Mouse (Mus musculus): ENCODE data around the gene Vmn1r52.
"Not testable (repeated sequence)": the region's sequence is repeated elsewhere in the genome, so short reads cannot be mapped to it uniquely, and the experiment has no call there.

The Vmn1r52 gene

DNA sequence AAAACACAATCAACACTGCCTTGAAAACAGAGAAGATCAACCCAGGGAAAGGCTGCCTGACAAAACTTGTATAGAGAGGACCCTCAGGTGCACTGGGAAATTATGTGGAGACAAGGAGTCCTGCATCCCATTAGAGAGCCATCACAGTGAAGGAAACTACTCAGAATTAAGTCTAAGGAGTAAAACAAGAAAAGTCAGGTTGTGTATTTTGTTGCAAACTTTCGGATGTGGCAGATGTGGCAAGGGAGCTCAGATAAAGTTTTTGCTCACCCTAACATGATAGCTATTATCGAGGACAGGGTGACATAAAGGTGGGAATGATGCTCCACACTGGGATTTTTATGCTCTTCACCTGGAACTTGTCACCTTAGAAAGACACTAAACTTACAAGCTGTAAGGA is at the start of gene Vmn1r52:
TSS of gene Vmn1r52 (plus strand) at position 301 of the 400 bp plus-strand sequence.
- no peak for DNase-seq

DNA sequence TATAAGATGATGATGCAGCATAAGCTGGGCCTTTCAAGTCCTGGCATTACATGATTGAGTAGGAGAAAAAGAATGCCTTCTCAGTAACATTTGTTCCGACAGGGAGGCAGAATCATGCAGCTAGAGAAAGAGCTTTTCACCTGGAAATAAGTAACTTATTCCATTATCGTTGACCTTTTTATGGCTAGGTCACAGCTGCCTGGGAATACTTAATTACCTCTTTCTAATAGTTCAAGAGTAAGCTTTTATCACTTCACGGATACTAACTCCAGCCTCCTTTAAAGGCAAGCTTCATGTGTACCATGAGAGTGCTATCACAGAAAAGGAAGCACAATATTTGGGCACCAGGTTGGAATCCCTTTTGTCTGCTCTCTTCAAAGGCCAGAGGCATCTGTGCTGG is 14.5 kb upstream of the Vmn1r52 start:
- DNase-seq: no peak

DNA sequence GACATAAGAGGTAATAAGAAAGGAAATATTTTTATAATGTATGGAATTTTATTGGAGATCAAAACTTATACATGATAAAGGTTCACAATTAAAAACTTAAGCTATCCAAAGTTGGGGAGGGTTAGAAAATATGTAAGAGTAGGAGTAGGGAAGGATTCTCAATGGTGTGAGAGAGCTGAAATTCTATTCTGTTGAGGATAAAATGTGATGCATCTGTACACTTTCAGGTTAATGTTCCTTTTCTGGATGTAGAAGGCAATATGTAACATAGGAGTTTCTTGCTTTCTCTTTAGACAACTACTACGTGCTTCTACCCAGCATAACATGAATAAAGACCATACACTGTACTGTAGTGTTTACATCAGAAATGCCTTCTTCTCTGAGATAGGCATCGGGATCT is 27.9 kb downstream of the Vmn1r52 start, which contains the start of gene V1ra8:
TSS of gene V1ra8 (plus strand) at position 301 of the 400 bp plus-strand sequence.
- DNase-seq: not testable (repeated sequence)

DNA sequence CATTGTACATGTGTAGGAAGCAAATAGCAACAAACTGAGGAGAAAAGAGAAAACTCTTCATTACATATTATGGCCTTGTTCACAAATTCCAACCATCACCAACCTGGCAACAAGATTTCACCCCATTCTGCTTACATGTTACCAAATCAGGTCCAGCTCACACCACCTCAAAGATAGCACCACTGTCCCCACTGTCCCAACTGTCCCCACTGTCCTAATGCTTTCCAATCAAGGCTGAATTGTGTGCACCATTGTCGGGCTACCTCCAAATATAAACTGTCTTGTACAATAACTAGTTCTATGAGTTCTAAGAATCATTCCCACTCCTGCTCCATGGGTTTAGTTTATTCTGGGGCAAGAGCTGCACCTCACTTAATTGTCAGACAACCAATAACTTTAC is 49.7 kb downstream of the Vmn1r52 start, which contains the start of gene Vmn1r53:
TSS of gene Vmn1r53 (minus strand) at position 101 of the 400 bp plus-strand sequence.
- no peak for DNase-seq
